Mouse (Mus musculus): ENCODE data around the gene Nhsl2.
A peak's percentile ranks its signal among the peaks of the same experiment; 100 is the strongest.

Nhsl2 gene

DNA sequence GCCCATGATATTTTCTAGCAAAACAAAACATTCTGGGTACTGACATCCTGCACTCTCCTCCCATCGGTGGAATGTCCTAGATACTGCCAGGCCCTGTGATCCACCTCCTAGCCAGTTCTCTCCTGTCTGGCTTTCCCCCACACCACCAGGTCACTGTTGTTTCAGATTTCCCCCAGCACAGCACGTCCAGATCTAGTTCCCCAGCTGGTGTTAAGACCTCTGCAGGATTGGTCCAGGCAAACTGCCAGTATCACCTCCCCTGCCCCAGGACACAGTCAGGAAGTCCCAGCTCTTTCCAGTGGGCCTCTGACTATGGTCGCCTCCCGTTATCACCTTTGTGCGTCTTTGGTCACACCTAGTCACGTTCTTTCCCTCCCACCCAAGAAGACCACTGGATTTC lies 134.5 kb downstream of the Nhsl2 start:
- no peak for DNase-seq (ENCODE audit: low spot score in 2 of 2)

DNA sequence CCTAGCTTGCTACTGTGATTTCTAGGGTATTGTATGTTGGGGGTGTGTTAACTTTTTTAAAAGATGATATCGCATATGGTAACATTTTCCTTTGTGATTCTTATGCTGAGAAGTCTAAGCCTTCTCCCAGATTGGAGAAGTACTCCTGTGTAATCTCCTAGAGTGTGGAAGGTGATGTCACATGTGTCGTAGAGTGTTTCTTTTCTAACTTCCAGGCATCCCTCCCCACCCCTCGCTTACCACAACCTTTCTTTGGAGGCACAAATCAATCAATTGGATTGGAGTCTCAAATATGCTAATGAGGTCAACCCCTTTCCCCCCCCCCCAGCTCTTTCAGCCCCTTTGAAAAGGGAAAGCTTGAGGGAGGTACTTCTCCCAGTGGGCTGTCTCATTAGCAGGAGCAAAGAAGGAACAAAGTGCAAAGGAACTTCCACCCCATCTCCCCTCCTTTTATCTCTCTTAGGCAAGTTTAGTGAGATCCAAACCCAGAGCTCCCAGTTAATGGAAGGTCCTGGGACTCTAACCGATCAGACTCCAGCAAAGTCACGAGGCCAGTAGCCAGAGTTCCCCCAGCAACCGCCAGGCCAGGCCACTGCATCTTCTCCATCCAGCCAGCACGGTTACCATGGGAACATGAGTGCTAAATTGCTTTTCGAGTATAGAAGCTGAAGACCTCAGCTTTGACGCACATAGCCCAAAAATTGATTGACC lies 137.6 kb downstream of the Nhsl2 start:
- DNase-seq (ENCODE audit: low spot score in 2 of 2), result no peak

DNA sequence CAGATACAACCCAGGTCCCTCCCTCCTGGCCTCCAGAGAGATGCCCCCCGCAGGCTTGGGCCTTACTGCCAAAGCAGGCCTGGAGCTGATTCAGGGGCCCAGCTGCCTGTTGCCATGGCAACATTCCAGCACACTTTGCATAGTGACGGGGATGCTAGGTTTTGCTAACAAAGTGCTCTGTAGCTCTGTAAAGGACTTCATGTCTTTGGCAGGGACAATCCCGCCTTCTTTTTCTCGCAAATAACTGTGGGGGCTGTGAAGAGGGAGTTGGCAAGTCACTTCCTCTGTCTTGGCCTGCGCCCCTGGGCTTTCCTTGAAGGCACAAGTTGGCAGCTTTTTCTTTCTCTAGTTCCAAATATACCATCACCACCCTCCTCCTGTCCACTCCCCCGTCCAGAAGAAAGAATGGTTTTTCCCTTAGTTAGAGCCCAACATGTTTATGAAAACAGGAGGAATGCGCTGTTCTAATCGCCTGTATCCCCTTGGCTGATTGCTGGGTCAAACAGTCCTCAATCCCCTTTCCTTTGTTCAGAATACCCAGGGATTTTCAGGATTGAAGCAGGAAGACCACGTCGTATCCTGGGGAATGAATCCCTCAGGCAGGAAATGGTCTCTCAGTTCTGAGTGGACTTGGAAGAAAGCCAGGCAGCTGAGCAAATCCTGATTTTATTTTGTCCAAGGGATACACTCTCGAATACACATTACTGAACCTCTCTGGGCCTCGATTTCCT lies 144.8 kb downstream of the Nhsl2 start:
- DNase-seq (ENCODE audit: low spot score in 2 of 2), result peak; percentile 44 to 74

GRCm38 (mm10) chrX:101996726-101997125 lies 147.5 kb downstream of the Nhsl2 start:
- DNase-seq (ENCODE audit: low spot score in 2 of 2), result no peak

GRCm38 (mm10) chrX:102003632-102004315 lies 154.6 kb downstream of the Nhsl2 start:
- DNase-seq (ENCODE audit: low spot score in 2 of 2), result peak; percentile 47 to 60

GRCm38 (mm10) chrX:102004370-102004769 lies 155.2 kb downstream of the Nhsl2 start:
- DNase-seq (ENCODE audit: low spot score in 2 of 2), result no peak

- DNase-seq (ENCODE audit: low spot score in 2 of 2), result no peak
These were observed 156.0 kb downstream of the Nhsl2 start for GRCm38 (mm10) chrX:102005141-102005641.

DNA sequence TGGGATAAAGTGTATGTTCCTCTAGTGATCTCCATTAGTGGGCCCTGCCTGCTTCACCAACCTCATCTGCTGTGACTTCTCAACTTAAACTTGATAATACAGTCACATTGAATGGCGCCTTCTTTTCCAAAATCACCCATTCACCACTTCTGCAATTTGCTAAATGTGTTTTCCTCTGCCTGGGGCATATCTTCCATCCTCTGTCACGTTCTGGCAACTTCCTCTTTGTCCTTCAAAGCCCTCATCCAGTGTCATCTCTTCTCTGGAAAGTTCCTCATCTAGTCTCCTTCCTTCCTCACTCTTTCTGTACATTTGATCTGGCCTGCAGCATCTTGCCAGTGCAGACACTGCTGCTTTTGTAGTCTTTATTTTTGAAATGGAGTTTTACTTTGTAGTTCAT lies 158.8 kb downstream of the Nhsl2 start:
- no peak for DNase-seq (ENCODE audit: low spot score in 2 of 2)

DNA sequence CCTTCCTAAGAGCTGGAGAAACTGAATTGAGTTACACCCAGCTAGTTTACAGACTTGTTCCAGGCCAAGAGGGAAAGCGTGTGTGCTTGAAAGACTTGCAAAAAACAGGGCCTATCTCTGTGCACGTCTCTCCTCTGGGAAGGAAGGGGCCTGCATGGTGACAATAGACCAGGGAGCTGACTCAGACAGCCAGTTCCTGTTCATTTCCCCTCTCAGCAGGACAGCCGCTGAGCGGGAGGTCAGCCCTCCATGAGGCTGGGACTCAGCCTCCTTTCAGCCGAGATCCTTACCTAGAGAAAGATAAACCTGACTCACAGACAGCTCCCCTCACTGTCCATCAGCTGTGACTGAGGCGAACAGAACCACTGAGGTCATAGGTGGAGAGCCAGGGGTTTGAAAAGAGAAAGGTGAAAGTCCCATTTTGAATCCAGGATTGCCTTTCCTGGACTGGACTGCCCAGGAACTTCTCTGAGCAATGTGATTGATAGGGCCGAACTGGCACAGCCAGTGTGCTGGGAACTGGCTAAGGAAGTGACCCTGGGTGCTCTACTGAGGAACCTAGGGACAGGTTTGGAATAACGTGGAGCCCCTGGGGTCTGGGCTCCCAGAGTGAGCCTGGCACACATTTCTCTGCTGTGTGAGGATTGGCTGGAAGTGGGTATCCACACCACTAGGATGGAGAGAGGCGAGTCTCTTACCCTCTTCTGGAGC lies 168.2 kb downstream of the Nhsl2 start:
- no peak for DNase-seq (ENCODE audit: low spot score in 2 of 2)

DNA sequence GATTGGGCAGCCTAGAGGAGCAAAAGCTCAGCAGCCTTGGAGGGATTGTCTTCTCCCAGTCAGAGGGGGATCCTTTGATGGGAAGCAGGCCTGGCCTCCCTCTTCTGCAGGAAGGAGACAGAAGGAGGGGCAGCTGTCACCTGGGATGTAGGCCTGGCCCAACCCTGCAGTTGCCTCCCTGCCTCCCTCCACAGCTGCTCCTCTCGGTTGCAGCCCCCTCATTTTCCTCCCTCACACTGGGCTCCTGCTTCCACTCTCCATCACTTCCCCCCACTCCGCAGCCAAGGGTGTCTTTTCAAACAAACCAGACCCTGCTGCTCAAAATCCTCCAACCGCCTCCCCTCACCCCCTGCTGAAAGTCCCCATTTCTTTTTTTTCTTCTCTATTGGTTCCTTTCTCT lies 169.7 kb downstream of the Nhsl2 start:
- peak in 1 of 2 experiments; percentile 7 for DNase-seq (ENCODE audit: low spot score in 2 of 2)

GRCm38 (mm10) chrX:102019471-102020240 lies 170.5 kb downstream of the Nhsl2 start:
- DNase-seq (ENCODE audit: low spot score in 2 of 2), result no peak

DNA sequence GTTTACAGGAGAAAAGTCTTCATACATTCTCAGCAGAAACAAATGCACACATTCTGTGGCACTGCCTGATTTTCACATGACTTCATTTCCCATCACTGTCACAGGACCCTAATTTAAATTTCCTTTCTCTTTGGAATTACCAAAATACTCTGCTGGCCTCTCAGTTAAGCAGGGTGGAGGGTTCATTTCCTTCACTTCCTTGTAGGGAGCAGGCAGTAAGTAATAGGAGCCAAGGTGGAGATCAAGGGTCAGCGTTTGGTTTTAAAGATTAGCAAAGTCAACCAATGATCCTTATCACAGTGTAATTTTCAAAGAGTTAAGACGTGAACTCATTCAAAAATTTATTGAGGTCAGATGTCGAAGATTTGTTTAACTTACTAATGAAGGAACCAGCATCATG lies 175.8 kb downstream of the Nhsl2 start:
- DNase-seq (ENCODE audit: low spot score in 2 of 2), result no peak

DNA sequence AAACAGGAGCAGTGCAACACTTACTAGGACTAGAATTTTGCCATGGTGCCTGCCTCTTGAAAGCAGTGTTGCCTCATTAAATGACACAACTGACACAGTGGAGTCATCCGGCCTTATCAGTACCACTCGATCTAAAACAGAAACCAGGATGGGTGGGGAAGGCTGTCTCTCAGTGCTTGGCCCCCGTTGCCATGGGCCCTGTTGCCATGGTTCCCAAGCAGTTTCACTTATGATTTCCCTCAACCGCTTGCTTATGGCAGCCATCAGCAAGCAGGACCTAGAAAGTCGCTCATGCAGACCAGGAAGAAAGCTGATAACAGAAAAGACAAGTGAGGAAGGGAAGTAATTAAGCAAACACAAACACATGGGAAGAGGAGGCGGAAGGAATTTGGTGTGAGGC lies 182.7 kb downstream of the Nhsl2 start:
- DNase-seq (ENCODE audit: low spot score in 2 of 2), result no peak

GRCm38 (mm10) chrX:102032431-102032830 lies 183.2 kb downstream of the Nhsl2 start:
- no peak for DNase-seq (ENCODE audit: low spot score in 2 of 2)

GRCm38 (mm10) chrX:102033566-102033965 lies 184.4 kb downstream of the Nhsl2 start:
- DNase-seq (ENCODE audit: low spot score in 2 of 2), result no peak

- DNase-seq (ENCODE audit: low spot score in 2 of 2), result no peak
These were observed 186.5 kb downstream of the Nhsl2 start for GRCm38 (mm10) chrX:102035671-102036070.

DNA sequence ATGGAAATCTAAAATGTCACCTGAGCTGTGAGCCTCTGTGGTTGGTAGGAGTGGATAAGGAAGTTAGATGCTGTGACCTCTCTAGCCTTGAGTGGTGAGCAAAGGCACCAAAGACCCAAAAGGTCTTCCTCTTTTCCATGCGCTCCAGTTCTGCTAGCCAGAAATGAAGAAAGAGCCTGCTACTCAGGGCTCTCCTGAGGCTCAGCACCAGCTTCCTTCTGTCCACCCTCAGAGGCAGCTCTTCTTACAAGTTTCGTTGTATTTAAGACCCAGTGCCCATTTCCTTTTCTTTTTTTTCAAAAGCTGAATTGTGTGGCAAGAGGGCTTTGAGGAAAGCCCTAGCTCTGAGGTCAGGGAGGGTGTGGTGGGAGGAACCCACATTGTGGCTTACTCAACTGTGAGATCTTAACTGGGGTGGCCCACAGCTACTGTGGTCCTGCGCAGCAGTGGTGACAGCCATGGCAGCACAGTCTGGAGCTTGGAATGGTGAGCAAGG lies 187.7 kb downstream of the Nhsl2 start:
- DNase-seq (ENCODE audit: low spot score in 2 of 2), result no peak

DNA sequence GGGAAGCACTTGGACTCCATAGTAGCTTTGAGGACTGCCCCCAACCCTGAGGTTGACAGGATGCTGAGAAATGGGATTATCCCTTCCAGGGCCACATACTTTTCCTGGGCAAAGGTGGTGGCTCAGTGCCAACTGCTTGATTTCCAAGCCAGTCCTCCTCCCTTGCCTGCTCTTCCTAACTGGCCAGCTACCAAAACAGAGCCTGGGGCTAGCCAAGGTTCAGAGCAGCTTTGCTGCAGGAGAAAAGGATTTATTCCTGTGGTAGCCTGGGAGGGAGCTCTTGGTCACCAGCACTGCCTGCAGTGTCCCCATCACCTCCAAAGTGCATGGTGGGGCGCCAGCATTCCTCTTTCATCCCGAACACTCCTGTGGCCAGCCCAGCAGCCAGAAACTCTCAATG lies 188.3 kb downstream of the Nhsl2 start:
- DNase-seq (ENCODE audit: low spot score in 2 of 2), result no peak

- DNase-seq (ENCODE audit: low spot score in 2 of 2), result no peak
These were observed 192.4 kb downstream of the Nhsl2 start for GRCm38 (mm10) chrX:102041562-102041961.

GRCm38 (mm10) chrX:102042386-102042785 lies 193.2 kb downstream of the Nhsl2 start:
- DNase-seq (ENCODE audit: low spot score in 2 of 2), result no peak

DNA sequence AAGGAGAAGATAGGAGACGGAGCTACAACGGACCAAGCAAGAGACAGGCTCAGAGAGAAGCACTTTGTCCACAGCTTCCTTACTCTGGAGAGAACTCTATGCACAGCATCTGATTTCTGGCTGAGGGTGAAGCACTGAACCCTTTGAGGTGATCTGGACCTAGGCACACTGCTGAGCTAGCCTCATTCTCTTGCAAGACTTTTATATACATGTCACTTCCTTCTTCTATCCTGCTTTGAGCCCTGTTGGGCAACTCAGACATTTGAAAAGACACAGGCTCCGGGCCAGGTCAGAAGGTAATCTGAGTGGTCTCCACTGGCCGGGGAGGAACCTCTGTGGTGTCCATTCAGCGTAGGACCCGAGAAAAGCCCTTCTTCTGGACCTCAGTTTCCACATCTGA lies 201.4 kb downstream of the Nhsl2 start:
- DNase-seq (ENCODE audit: low spot score in 2 of 2), result no peak

Measured in frontal cortex, postnatal 14 days (tissue).